Mouse (Mus musculus) forebrain, embryonic 10.5 days (tissue): ENCODE measurements around the gene Pmp22. TPM values are rescaled to one million over a fixed set of nuclear protein-coding genes. Genes with fewer than 3 reads are reported as not detected.

Experiments used
- DNase-seq: peaks from one replicate; pipeline ENCODE4 v3.0.0-alpha.2; 2017; ENCODE audit warnings: low spot score; ENCODE audit errors: extremely low spot score
- H3K27ac ChIP-seq: fragments of 300-500 bp; sonication (generic); 2 replicates; pipeline ENCODE4 v1.5.1; 2016; ENCODE audit warnings: mild to moderate bottlenecking
- H3K27me3 ChIP-seq: fragments of 300-500 bp; sonication (generic); 2 replicates; pipeline ENCODE4 v1.6.1; 2016; ENCODE audit warnings: mild to moderate bottlenecking; ENCODE audit not compliant: poor library complexity, severe bottlenecking
- H3K36me3 ChIP-seq: fragments of 300-500 bp; sonication (generic); replicated peaks from 2 replicates; pipeline ENCODE4 v1.6.1; 2016; ENCODE audit warnings: mild to moderate bottlenecking, moderate library complexity
- H3K4me1 ChIP-seq: fragments of 300-500 bp; sonication (generic); 2 replicates; pipeline ENCODE4 v1.6.1; 2016
- H3K4me3 ChIP-seq: fragments of 300-500 bp; sonication (generic); 2 replicates; pipeline ENCODE4 v1.5.1; 2016; ENCODE audit warnings: mild to moderate bottlenecking, moderate library complexity
- H3K9me3 ChIP-seq: fragments of 300-500 bp; sonication (generic); 2 replicates; pipeline ENCODE4 v1.6.1; 2016; ENCODE audit warnings: mild to moderate bottlenecking, moderate library complexity
- WGBS: fragments of 180-500 bp; shearing (Covaris S2); methylation state at CpG from one replicate; pipeline ENCODE4 v1.1.7; 2016; 5-methylcytosine and 5-hydroxymethylcytosine counted together
- polyA plus RNA-seq: library from polyadenylated mRNA; unstranded; fragments of >200 nt; fragmentation: Nextera tagmentation; extraction: Ambion mirVana; gene quantifications from 2 replicates; pipeline ENCODE4 v1.2.1, GENCODE M21; 2016

Pmp22 gene
- 12.9 and 15.6 TPM in 2 replicates for polyA plus RNA-seq

GRCm38 (mm10) chr11:63128784-63129183 is at the start of gene Pmp22:
Gene Pmp22 (plus strand): TSS chr11:63128982.
- Histone ChIP-seq H3K4me1 (peaks cover 49% of the 10 kb centered on the region), H3K9me3 (no peaks in the 10 kb centered on the region), H3K27me3 (peaks cover 83% of the 10 kb centered on the region), H3K36me3 (no peaks in the 10 kb centered on the region), H3K27ac (no peak within 1 kb of the TSS), H3K4me3 (no peak within 1 kb of the TSS)
- DNase-seq, result no peak
- WGBS, result 79% methylated on average over 2 of the region's 2 CpGs

GRCm38 (mm10) chr11:63084536-63084935 is 44.2 kb upstream of the Pmp22 start:
- DNase-seq, result no peak
- Histone ChIP-seq H3K27me3 (no peaks in the 10 kb centered on the region), H3K4me3 (no peak overlapping the region), H3K36me3 (no peaks in the 10 kb centered on the region), H3K4me1 (no peaks in the 10 kb centered on the region), H3K9me3 (peaks cover 5% of the 10 kb centered on the region; the same call in 1 of the 2 replicates), H3K27ac (no peak overlapping the region)
- WGBS, result 76% methylated on average over 3 of the region's 3 CpGs

- DNase-seq, result no peak
- H3K27me3 ChIP-seq, result no peaks in the 10 kb centered on the region
- no peak overlapping the region for H3K4me3 ChIP-seq
- no peaks in the 10 kb centered on the region for H3K36me3 ChIP-seq
- peaks cover 5% of the 10 kb centered on the region; the same call in 1 of the 2 replicates for H3K9me3 ChIP-seq
- no peak overlapping the region for H3K27ac ChIP-seq
- 94% methylated on average over 6 of the region's 6 CpGs for WGBS
- H3K4me1 ChIP-seq, result no peaks in the 10 kb centered on the region
Measured at GRCm38 (mm10) chr11:63088672-63089071, 40.1 kb upstream of the Pmp22 start.

- no peak overlapping the region for H3K27ac ChIP-seq
- 65% methylated on average over 4 of the region's 4 CpGs for WGBS
- no peaks in the 10 kb centered on the region for H3K9me3 ChIP-seq
- no peaks in the 10 kb centered on the region for H3K27me3 ChIP-seq
- H3K4me1 ChIP-seq, result no peaks in the 10 kb centered on the region
- no peak overlapping the region for H3K4me3 ChIP-seq
- no peaks in the 10 kb centered on the region for H3K36me3 ChIP-seq
- no peak for DNase-seq
Measured at GRCm38 (mm10) chr11:63090210-63090609, 38.6 kb upstream of the Pmp22 start.

GRCm38 (mm10) chr11:63090986-63091385 is 37.8 kb upstream of the Pmp22 start:
- DNase-seq, result no peak
- Histone ChIP-seq H3K36me3 (no peaks in the 10 kb centered on the region), H3K9me3 (no peaks in the 10 kb centered on the region), H3K27me3 (no peaks in the 10 kb centered on the region), H3K4me3 (no peak overlapping the region), H3K27ac (no peak overlapping the region), H3K4me1 (no peaks in the 10 kb centered on the region)
- WGBS, result 92% methylated on average over 6 of the region's 6 CpGs

- 69% methylated on average over 5 of the region's 5 CpGs for WGBS
- no peaks in the 10 kb centered on the region for H3K27me3 ChIP-seq
- H3K27ac ChIP-seq, result no peak overlapping the region
Measured at GRCm38 (mm10) chr11:63092271-63092670, 36.5 kb upstream of the Pmp22 start.

GRCm38 (mm10) chr11:63093601-63094000 is 35.2 kb upstream of the Pmp22 start:
- Histone ChIP-seq H3K4me3 (no peak overlapping the region), H3K27ac (no peak overlapping the region), H3K36me3 (no peaks in the 10 kb centered on the region), H3K27me3 (no peaks in the 10 kb centered on the region), H3K9me3 (no peaks in the 10 kb centered on the region), H3K4me1 (no peaks in the 10 kb centered on the region)
- no peak for DNase-seq
- 89% methylated on average over 5 of the region's 5 CpGs for WGBS

More at GRCm38 (mm10) chr11:63092271-63092670, 36.5 kb upstream of the Pmp22 start:
- no peaks in the 10 kb centered on the region for H3K4me1 ChIP-seq
- no peaks in the 10 kb centered on the region for H3K36me3 ChIP-seq
- DNase-seq, result no peak
- no peak overlapping the region for H3K4me3 ChIP-seq
- H3K9me3 ChIP-seq, result no peaks in the 10 kb centered on the region

- Histone ChIP-seq H3K4me1 (no peaks in the 10 kb centered on the region), H3K4me3 (no peak overlapping the region), H3K9me3 (no peaks in the 10 kb centered on the region), H3K36me3 (no peaks in the 10 kb centered on the region), H3K27ac (no peak overlapping the region), H3K27me3 (no peaks in the 10 kb centered on the region)
- 89% methylated on average over 8 of the region's 8 CpGs for WGBS
- no peak for DNase-seq
Measured at GRCm38 (mm10) chr11:63094496-63094895, 34.3 kb upstream of the Pmp22 start.

- no peaks in the 10 kb centered on the region for H3K4me1 ChIP-seq
- no peak overlapping the region for H3K4me3 ChIP-seq
- H3K9me3 ChIP-seq, result no peaks in the 10 kb centered on the region
- H3K27me3 ChIP-seq, result no peaks in the 10 kb centered on the region
- H3K27ac ChIP-seq, result no peak overlapping the region
- 91% methylated on average over 3 of the region's 3 CpGs for WGBS
- H3K36me3 ChIP-seq, result no peaks in the 10 kb centered on the region
- DNase-seq, result no peak
Measured at GRCm38 (mm10) chr11:63098016-63098415, 30.8 kb upstream of the Pmp22 start.

- WGBS, result 86% methylated on average over 3 of the region's 3 CpGs
- Histone ChIP-seq H3K9me3 (no peaks in the 10 kb centered on the region), H3K27me3 (no peaks in the 10 kb centered on the region), H3K4me1 (no peaks in the 10 kb centered on the region), H3K27ac (no peak overlapping the region), H3K36me3 (no peaks in the 10 kb centered on the region), H3K4me3 (no peak overlapping the region)
- DNase-seq, result no peak
Measured at GRCm38 (mm10) chr11:63099390-63099789, 29.4 kb upstream of the Pmp22 start.

- WGBS, result 90% methylated on average over 7 of the region's 7 CpGs
- H3K9me3 ChIP-seq, result no peaks in the 10 kb centered on the region
- no peak for DNase-seq
- H3K4me1 ChIP-seq, result no peaks in the 10 kb centered on the region
- no peaks in the 10 kb centered on the region for H3K36me3 ChIP-seq
- H3K27ac ChIP-seq, result no peak overlapping the region
- no peaks in the 10 kb centered on the region for H3K27me3 ChIP-seq
- H3K4me3 ChIP-seq, result no peak overlapping the region
Measured at GRCm38 (mm10) chr11:63103256-63103655, 25.5 kb upstream of the Pmp22 start.

- no peak for DNase-seq
- 95% methylated on average over 2 of the region's 2 CpGs for WGBS
- no peaks in the 10 kb centered on the region for H3K9me3 ChIP-seq
- no peak overlapping the region for H3K27ac ChIP-seq
- H3K36me3 ChIP-seq, result no peaks in the 10 kb centered on the region
- H3K4me1 ChIP-seq, result no peaks in the 10 kb centered on the region
- H3K27me3 ChIP-seq, result no peaks in the 10 kb centered on the region
- H3K4me3 ChIP-seq, result no peak overlapping the region
Measured at GRCm38 (mm10) chr11:63104026-63104425, 24.8 kb upstream of the Pmp22 start.

GRCm38 (mm10) chr11:63109230-63109775 is 19.5 kb upstream of the Pmp22 start:
- H3K4me3 ChIP-seq, result no peak overlapping the region
- H3K4me1 ChIP-seq, result 0 out of 2 replicates have a peak, but pooled peaks cover 5% of the 10 kb centered on the region
- no peak overlapping the region for H3K27ac ChIP-seq
- H3K9me3 ChIP-seq, result no peaks in the 10 kb centered on the region
- no peaks in the 10 kb centered on the region for H3K36me3 ChIP-seq
- no peaks in the 10 kb centered on the region for H3K27me3 ChIP-seq
- no peak for DNase-seq
- 67% methylated on average over 1 of the region's 1 CpGs for WGBS

GRCm38 (mm10) chr11:63110329-63110728 is 18.5 kb upstream of the Pmp22 start:
- H3K9me3 ChIP-seq, result no peaks in the 10 kb centered on the region
- DNase-seq, result no peak
- no peak overlapping the region for H3K27ac ChIP-seq
- H3K27me3 ChIP-seq, result no peaks in the 10 kb centered on the region
- WGBS, result 85% methylated on average over 3 of the region's 3 CpGs
- 0 out of 2 replicates have a peak, but pooled peaks cover 5% of the 10 kb centered on the region for H3K4me1 ChIP-seq
- H3K4me3 ChIP-seq, result no peak overlapping the region
- H3K36me3 ChIP-seq, result no peaks in the 10 kb centered on the region
